Mouse (Mus musculus) liver, embryonic 14.5 days (tissue): ENCODE measurements at regions not wholly inside any gene's neighbourhood (a gene's known extent, or its start where the extent isn't known, plus 50 kb on each side); places are given as distances from the start of the nearest gene placed in this dataset.

Source experiments
- ATAC-seq: fragments of 200-750 bp; cut with Nextera tagmentation; 2 replicates; pipeline ENCODE4 v1.8.0; 2017; ENCODE audit warnings: moderate number of reproducible peaks, mild to moderate bottlenecking, moderate library complexity; ENCODE audit not compliant: insufficient read depth
- DNase-seq, 3 experiments: peaks; one replicate each; pipeline ENCODE4 v3.0.0-alpha.2; 2012 to 2013; ENCODE audit warnings: low read depth in 3 of 3, low spot score in 3 of 3
- H3K27ac ChIP-seq: fragments of 300-500 bp; sonication (generic); 2 replicates; pipeline ENCODE4 v1.5.1; 2014; ENCODE audit warnings: moderate library complexity, mild to moderate bottlenecking, control low read depth, inconsistent platforms
- H3K27me3 ChIP-seq: fragments of 300-500 bp; sonication (generic); 2 replicates; pipeline ENCODE4 v1.6.1; 2014; ENCODE audit warnings: mild to moderate bottlenecking, low read length, moderate library complexity; ENCODE audit not compliant: control insufficient read depth, insufficient read depth
- H3K36me3 ChIP-seq: fragments of 300-500 bp; sonication (generic); replicated peaks from 2 replicates; pipeline ENCODE4 v1.6.1; 2014; ENCODE audit warnings: low read depth; ENCODE audit not compliant: control insufficient read depth, insufficient read depth
- H3K4me1 ChIP-seq, 2 experiments: fragments of 200-500 bp in 1 of 2; fragments of 300-500 bp in 1 of 2; sonication (generic) in 1 of 2; replicated peaks; 2 replicates each; pipeline ENCODE4 v1.6.1; 2012 to 2014; ENCODE audit warnings: antibody characterized with exemption in 1 of 2, inconsistent platforms in 1 of 2, low read length in 1 of 2; ENCODE audit not compliant: control insufficient read depth in 2 of 2, insufficient read depth in 2 of 2
- H3K4me2 ChIP-seq: fragments of 300-500 bp; sonication (generic); 2 replicates; pipeline ENCODE4 v1.6.1; 2014; ENCODE audit warnings: low read depth, mild to moderate bottlenecking, control low read depth, moderate library complexity
- H3K4me3 ChIP-seq, 2 experiments: fragments of 200-500 bp in 1 of 2; fragments of 300-500 bp in 1 of 2; sonication (generic) in 1 of 2; 2 replicates each; pipeline ENCODE4 v1.5.1; 2012 to 2014; ENCODE audit warnings: low read depth in 2 of 2, low read length in 2 of 2, mild to moderate bottlenecking in 2 of 2, control low read depth in 1 of 2, inconsistent platforms in 1 of 2, moderate library complexity in 1 of 2; ENCODE audit not compliant: insufficient read depth in 1 of 2
- H3K9ac ChIP-seq: fragments of 300-500 bp; sonication (generic); replicated peaks from 2 replicates; pipeline ENCODE4 v1.6.1; 2014; ENCODE audit warnings: mild to moderate bottlenecking, control low read depth, moderate library complexity
- H3K9me3 ChIP-seq: fragments of 300-500 bp; sonication (generic); 2 replicates; pipeline ENCODE4 v1.6.1; 2016; ENCODE audit warnings: low read length, mixed read lengths; ENCODE audit not compliant: control insufficient read depth
- CTCF ChIP-seq: IDR thresholded peaks from 2 replicates; pipeline ENCODE4 v1.5.1; 2016; ENCODE audit warnings: antibody characterized with exemption, low read depth, control low read depth
- EP300 ChIP-seq: IDR thresholded peaks from 2 replicates; pipeline ENCODE4 v1.6.1; 2016; ENCODE audit warnings: antibody characterized with exemption, low read depth
- WGBS: fragments of 180-500 bp; shearing (Covaris S2); extraction: QIAGEN DNeasy Blood & Tissue Kit; methylation state at CpG from one replicate; pipeline ENCODE4 v1.1.7; 2014; ENCODE audit not compliant: insufficient replicate concordance; 5-methylcytosine and 5-hydroxymethylcytosine counted together

GRCm38 (mm10) chr1:128517351-128517750 lies 74.7 kb downstream of the Cxcr4 start:
- ATAC-seq (no peak), DNase-seq (no peak)
- Histone ChIP-seq H3K27ac (no peak overlapping the region), H3K36me3 (no peaks in the 10 kb centered on the region), H3K9me3 (no peaks in the 10 kb centered on the region), H3K9ac (no peak overlapping the region), H3K4me2 (no peak overlapping the region), H3K4me3 (no peak overlapping the region), H3K27me3 (no peaks in the 10 kb centered on the region), H3K4me1 (no peaks in the 10 kb centered on the region)
- TF ChIP-seq EP300 (no peak), CTCF (no peak)
- 45% methylated on average over 1 of the region's 1 CpGs for WGBS

GRCm38 (mm10) chr1:128514327-128514726 lies 77.8 kb downstream of the Cxcr4 start:
- no peak overlapping the region for H3K4me2 ChIP-seq
- TF ChIP-seq EP300 (no peak), CTCF (no peak)
- H3K4me3 ChIP-seq, result no peak overlapping the region
- no peak for DNase-seq
- no peaks in the 10 kb centered on the region for H3K27me3 ChIP-seq
- WGBS, result 74% methylated on average over 1 of the region's 1 CpGs
- no peak for ATAC-seq
- H3K27ac ChIP-seq, result no peak overlapping the region
- no peaks in the 10 kb centered on the region for H3K9me3 ChIP-seq
- H3K9ac ChIP-seq, result no peak overlapping the region
- H3K4me1 ChIP-seq, result no peaks in the 10 kb centered on the region
- H3K36me3 ChIP-seq, result no peaks in the 10 kb centered on the region

- no peaks in the 10 kb centered on the region for H3K9me3 ChIP-seq
- no peak for ATAC-seq
- no peaks in the 10 kb centered on the region for H3K4me1 ChIP-seq
- no peak overlapping the region for H3K27ac ChIP-seq
- no peak overlapping the region for H3K9ac ChIP-seq
- DNase-seq, result no peak
- TF ChIP-seq EP300 (no peak), CTCF (no peak)
- H3K36me3 ChIP-seq, result no peaks in the 10 kb centered on the region
- H3K4me3 ChIP-seq, result no peak overlapping the region
- no peak overlapping the region for H3K4me2 ChIP-seq
- WGBS, result 68% methylated on average over 2 of the region's 2 CpGs
- H3K27me3 ChIP-seq, result no peaks in the 10 kb centered on the region
These were observed 78.2 kb downstream of the Cxcr4 start for GRCm38 (mm10) chr1:128513911-128514310.

GRCm38 (mm10) chr1:128513153-128513552 lies 78.9 kb downstream of the Cxcr4 start:
- H3K4me3 ChIP-seq, result no peak overlapping the region
- ATAC-seq (no peak), DNase-seq (no peak)
- no peak overlapping the region for H3K4me2 ChIP-seq
- H3K27me3 ChIP-seq, result no peaks in the 10 kb centered on the region
- H3K9me3 ChIP-seq, result no peaks in the 10 kb centered on the region
- no peak overlapping the region for H3K27ac ChIP-seq
- no peak overlapping the region for H3K9ac ChIP-seq
- WGBS, result 47% methylated on average over 4 of the region's 4 CpGs
- no peaks in the 10 kb centered on the region for H3K4me1 ChIP-seq
- no peaks in the 10 kb centered on the region for H3K36me3 ChIP-seq
- TF ChIP-seq CTCF, result no peak
- TF ChIP-seq EP300, result no peak

- H3K9ac ChIP-seq, result no peak overlapping the region
- no peaks in the 10 kb centered on the region for H3K27me3 ChIP-seq
- no peaks in the 10 kb centered on the region for H3K9me3 ChIP-seq
- WGBS, result 49% methylated on average over 2 of the region's 2 CpGs
- no peaks in the 10 kb centered on the region for H3K36me3 ChIP-seq
- H3K4me1 ChIP-seq, result no peaks in the 10 kb centered on the region
- no peak overlapping the region for H3K27ac ChIP-seq
- no peak overlapping the region for H3K4me2 ChIP-seq
- no peak overlapping the region for H3K4me3 ChIP-seq
- ATAC-seq, result no peak
- TF ChIP-seq EP300 (no peak), CTCF (no peak)
- no peak for DNase-seq
These were observed 83.2 kb downstream of the Cxcr4 start for GRCm38 (mm10) chr1:128508816-128509461.
